Mouse (Mus musculus) testis, postnatal 10 days (tissue): ENCODE measurements around the gene Olfr130.

Experiments used
- DNase-seq: peaks from one replicate; pipeline ENCODE4 v3.0.0; 2021; ENCODE audit warnings: low spot score

Olfr130 gene

DNA sequence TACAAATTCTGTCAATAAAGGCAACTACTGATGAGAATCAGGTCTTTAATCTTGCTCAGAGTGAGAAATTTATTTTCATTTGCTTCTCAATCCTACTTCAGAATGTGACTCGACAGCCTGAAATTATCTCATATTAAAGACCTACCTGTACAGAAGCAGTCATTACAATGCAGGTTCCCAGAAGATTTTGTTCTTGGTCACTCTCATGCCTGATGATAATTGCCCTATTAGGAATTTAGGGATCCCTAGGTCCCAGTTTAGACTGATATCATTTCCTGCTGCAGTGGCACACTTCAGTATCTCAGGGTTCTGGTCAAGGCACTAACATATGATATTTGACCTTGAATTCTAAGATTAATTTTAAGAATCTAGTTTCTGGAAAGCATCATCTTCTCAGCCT lies at the start of gene Olfr130:
Olfr130 (plus strand) TSS at position 301 of the 400 bp plus-strand sequence.
- no peak for DNase-seq

DNA sequence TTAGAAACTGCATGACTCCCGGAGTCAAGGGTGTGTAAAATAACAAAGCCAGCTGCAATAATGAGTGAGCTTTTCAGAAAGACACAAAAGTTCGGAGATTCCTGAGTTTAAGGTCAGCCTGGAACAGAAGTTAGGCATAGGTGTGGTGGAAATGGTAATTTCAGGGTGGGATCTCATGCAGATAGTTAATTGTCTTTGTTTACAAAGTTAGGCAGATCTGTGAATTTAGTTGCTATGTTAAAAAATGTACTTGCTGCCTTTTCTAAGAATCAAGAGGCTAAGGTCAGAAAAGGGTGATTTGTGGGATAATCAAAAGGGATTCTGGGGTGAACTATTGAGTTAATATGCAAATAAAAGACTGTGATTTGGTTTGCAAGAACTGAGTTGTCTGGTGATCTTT lies 47.4 kb upstream of the Olfr130 start:
- DNase-seq: no peak

DNA sequence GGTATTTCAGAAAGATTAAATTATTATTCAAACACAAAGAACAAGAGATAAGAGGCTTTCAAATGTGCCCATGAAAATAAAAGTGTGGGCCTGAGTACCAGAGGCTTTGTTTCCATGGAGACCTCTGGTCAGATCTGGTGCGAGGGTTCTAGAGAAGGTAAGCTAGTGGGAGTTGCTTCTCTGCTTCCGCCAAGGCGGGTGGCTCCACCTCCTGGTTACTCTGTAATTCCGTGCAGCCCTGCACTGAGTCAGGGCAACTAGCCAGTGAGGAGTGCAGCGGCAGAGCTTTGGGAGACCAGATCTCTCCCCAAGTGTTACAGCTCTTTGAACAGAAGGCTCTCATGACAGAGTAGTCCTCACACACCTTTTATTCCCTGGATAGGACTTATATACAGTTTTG lies 37.4 kb upstream of the Olfr130 start:
- no peak for DNase-seq

DNA sequence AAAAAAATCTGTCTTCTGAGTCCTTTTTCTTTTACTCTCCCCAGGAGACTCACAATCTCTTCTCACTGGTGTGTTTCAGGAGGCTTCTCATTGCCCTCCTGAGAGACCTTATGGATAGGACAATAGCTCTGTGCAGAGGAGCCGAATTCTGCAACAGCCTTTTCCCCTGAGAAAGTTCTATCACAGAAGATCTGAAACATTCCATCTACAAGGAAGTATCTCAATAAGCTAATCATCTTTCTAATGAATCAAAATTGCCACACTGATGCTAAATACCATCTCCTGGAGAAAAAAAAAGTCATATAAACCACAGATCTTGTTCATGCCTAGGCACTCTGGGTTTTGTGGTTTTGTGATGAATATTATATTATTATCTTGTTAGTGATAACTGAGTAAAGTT lies 3.7 kb upstream of the Olfr130 start, which contains the start of gene Olfr129:
Olfr129 (minus strand) TSS at position 101 of the 400 bp plus-strand sequence.
- DNase-seq: no peak

DNA sequence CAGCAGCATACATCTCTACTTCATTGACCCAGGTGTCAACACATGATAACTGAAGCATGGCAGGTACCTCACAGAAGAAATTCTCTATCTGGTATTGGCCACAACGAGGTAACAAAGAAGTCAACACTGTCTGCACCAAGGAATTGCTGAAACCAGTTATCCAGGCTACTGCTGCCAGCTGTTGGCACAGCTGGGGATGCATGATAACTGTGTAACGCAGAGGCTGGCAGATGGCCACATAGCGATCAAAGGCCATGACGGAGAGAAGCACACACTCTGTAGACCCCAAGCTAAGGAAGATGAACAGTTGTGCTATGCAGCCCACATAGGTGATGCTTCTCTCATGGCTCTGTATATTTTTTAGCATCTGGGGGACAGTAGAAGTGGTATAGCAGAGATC lies 18.6 kb downstream of the Olfr130 start:
- no peak for DNase-seq

DNA sequence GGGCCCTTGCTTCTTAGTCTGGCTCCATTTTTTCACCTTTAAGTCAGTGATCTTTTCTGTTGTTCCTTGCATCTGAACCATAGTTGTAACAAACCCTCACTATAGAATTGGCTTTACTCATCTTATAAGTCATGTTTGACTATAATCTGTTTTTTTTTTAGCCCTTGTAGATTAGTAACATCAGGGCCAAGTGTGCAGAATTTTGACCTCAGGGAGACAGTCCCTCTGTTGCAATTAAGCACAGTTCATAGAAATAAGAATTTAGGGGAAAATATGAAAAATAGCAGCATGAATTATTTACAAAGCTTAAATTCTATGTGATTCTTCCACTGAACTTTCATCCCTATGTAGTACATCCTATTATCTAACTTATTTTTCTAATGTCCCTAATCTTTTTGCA lies 24.9 kb downstream of the Olfr130 start, which contains the start of gene Olfr131:
Olfr131 (minus strand) TSS at position 101 of the 400 bp plus-strand sequence.
- no peak for DNase-seq
